Mouse (Mus musculus) lung, postnatal 36 days (tissue): ENCODE data around the gene Csmd2.

ENCODE experiments used
- DNase-seq: peaks from one replicate; pipeline ENCODE4 v3.0.0; 2022; ENCODE audit warnings: mixed read lengths

Gene Csmd2

GRCm38 (mm10) chr4:128368088-128368487, 380.4 kb downstream of the Csmd2 start:
- DNase-seq: no peak

- no peak for DNase-seq
Observed at GRCm38 (mm10) chr4:128371766-128372165, 384.1 kb downstream of the Csmd2 start.

- no peak for DNase-seq
Observed at GRCm38 (mm10) chr4:128373196-128373595, 385.5 kb downstream of the Csmd2 start.

- no peak for DNase-seq
Observed at GRCm38 (mm10) chr4:128374051-128374450, 386.4 kb downstream of the Csmd2 start.

DNA sequence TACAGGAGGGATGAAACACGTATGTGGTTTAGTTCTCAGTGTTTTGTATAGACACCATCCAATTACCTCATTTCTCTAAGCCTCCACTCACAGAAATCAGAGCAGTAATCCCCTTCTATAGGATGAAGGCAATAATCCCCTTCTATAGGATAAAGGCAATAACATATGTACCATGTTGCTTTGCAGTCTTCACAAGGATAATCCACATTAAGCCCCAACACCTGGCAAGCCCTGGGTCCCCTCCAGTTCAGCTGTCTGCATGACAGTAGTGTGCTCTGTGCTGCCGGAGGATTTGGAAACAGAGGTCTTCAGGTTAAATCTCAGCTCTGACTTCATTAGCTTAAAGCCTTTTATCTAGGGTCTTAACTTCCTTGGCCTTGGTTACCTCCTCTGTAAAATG, 391.3 kb downstream of the Csmd2 start:
- DNase-seq: no peak

GRCm38 (mm10) chr4:128381331-128381730, 393.7 kb downstream of the Csmd2 start:
- DNase-seq: no peak

DNA sequence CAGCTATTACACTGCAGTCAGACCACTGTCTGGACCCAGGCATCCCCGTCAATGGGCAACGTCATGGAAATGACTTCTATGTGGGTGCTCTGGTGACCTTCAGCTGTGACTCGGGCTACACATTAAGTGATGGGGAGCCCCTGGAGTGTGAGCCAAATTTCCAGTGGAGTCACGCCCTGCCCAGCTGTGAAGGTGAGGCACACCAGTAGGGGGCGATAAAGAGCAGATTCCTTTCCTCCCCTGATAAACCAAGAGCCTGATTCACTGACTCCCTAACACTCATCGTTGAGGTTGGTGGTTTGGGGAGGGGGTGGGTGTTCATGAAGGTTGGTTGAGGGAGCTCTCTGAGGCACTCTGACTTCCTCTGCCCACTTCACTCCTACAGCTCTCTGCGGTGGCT, 396.1 kb downstream of the Csmd2 start:
- DNase-seq: no peak

DNA sequence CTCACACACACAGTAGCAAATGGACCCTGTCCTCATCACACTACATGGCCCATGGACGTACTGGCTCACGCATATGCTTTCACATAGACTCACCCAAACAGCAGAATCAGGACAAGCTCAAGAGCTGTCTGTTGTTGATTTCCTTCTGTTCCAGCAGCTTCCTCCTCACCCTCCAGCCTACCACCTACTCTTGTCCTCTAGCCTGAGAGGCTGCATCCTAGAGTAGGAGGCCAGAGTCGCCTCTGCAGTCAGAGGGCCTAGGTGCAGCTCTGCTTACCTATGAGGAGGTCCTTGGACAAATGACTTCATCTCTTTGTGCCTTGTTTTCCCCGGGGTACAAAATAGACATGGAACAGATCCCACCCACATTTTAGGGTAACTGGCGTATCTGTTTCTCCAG, 403.8 kb downstream of the Csmd2 start:
- DNase-seq: no peak

- DNase-seq: no peak
Observed at GRCm38 (mm10) chr4:128392279-128392678, 404.6 kb downstream of the Csmd2 start.

GRCm38 (mm10) chr4:128393864-128394263, 406.2 kb downstream of the Csmd2 start:
- no peak for DNase-seq

DNA sequence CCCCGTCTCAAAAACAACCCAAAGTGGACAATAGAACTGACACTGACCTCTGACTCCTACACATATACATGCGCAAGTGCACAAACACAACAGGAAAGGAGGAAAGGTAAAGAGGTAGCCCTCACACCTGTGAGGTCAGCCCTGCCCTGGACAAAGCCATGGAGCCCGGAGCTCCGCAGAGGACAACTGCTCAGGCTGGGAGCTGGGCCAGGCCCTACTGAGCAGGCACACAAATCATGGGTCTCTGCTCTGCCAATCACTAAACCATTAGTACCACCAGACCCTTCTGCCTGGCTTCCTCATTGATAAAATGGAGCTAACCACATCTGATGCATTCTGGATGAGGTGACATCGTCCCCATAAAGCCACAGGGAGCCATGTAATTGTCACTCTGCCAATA, 409.0 kb downstream of the Csmd2 start:
- no peak for DNase-seq

- DNase-seq: peak; percentile 30
Observed at GRCm38 (mm10) chr4:128397804-128398203, 410.1 kb downstream of the Csmd2 start.

DNA sequence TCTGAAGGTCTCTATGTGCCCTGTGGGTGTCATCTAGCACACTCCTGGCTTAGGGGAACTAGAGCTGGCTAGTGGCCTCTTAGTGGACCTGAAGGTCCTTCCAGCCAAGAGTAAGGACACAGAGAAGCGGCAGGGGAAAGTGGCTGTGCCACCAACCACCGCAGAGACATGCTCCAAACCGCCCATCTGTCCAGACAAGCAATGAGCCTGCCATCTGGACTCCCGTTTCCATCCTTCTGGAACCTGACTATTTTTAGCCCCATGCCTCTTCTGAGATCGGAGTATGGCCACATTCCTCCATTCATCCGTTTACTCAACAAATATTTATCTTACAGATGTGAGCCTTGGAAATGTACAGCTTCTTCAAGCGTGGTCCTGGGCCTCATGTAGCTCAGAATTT, 411.3 kb downstream of the Csmd2 start:
- no peak for DNase-seq

DNA sequence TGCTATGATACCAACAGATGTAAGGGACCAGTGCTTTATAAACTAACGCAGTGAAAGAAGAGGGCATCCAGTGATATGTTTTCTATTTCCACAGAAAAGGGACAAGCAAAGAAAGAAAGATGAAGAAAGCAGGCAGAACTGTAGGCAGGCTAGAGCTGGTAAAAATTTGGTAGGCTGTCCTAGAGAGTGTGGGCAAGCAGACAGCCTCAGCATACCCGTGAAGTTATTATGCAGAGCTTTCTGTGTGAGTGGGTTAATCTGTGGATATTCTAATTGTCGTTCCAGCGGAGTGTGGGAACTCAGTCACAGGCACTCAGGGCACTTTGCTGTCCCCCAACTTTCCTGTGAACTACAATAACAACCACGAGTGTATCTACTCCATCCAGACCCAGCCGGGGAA, 412.4 kb downstream of the Csmd2 start:
- no peak for DNase-seq

DNA sequence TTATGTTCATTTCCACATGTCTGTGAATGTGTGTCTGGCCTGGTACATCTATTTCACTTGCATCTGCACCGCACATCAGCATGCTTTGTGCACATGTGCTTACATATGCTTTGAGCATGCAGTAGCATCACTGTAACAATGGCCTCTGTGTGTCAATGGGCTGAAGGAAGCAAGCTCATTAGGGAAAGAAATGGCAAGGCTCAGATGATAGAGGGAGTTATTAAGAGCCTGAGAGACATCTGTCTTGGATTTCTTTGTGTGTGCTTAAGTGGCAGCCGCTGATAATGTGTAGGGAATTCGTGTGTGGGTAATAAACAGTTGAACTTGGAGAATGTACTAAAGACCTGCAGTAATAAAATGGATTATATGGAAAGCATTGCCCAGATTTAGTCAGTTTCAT, 413.9 kb downstream of the Csmd2 start:
- no peak for DNase-seq

DNA sequence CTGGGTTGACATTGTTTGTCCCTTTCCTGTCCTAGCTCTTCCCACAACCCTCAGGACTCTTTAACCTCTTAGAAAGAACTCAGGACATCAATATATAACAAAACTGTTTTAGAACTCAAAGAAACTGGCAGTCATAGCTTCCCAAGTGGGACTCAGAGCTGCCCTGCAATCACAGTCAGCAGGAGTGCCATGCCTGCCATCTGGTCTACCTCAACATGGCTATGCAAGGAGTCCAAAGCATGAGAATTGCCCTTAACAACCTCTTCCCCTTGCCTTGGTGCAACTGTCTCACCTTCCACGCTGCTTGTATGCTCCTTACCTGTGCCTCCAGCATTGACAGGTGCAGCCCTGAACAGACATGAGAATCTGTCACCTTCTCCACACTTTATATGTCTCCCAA, 415.0 kb downstream of the Csmd2 start:
- no peak for DNase-seq

GRCm38 (mm10) chr4:128405576-128405975, 417.9 kb downstream of the Csmd2 start:
- DNase-seq: no peak

DNA sequence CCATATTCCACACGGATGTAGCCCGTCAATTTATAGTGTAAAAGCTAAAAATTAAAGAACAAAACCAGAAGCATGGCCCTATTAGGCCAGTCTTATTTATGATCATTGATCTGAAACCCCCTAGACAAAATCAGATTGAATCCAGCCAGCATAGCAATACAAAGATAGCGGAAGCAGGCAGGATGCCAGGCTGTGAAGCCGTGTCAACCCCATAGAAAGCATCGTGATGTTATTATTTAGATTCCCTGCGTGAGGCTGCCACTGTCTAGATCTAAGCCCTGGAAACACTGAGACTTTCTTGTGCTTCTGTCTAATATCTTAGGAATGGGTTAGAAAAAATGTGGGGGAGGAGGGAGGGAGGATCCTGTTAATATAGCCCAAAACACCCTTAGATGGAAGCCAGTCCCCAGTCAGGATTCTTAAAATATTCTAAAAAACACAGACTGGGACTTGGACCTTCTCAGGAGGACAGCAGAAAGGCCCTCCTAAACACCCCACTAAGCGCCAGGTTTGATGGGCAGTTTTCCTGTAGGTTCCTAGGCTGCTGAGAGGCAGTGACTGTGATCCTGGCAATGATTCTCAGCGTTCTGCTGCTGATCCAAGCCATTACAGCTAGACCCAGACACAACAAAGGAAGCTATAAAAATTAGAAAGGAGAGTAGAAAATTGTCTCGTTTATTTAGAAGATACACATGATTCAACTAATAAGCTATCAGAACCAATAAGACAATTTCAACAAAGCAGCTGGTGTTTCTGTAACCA, 419.6 kb downstream of the Csmd2 start:
- DNase-seq: no peak

DNA sequence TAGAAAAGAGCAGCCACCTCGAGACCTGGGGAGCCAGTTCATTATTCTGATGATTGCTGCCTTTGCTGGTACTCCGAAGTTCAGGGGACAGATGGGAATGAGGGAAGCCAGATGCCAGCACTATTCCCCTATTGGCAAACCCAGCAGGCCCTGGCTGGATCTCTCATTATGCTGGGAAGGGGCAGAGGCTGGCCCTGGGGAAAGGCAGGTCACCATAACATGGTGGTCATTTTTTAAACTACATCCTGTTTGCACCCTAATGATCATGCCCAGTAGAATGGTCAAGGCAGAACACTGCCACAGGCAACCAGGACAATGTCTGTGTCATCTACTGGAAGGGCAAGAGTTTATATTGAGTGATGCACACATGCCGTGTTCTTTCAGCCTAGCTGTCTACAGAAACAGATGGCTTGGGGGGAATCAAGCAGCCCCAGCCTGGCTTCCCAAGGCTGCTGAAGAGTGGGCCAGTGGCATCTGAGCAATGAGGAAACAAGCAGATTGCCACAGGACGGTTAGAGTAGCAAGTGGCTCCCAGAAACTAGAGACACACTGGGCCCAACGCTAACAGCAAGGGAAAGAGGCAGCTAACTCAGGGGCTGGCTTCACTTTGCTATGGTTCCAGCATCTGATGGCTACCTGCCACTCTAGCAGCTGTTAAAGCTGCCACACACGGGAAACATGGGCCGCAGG, 424.4 kb downstream of the Csmd2 start:
- DNase-seq: no peak

- no peak for DNase-seq
Observed at GRCm38 (mm10) chr4:128414741-128415140, 427.1 kb downstream of the Csmd2 start.

DNA sequence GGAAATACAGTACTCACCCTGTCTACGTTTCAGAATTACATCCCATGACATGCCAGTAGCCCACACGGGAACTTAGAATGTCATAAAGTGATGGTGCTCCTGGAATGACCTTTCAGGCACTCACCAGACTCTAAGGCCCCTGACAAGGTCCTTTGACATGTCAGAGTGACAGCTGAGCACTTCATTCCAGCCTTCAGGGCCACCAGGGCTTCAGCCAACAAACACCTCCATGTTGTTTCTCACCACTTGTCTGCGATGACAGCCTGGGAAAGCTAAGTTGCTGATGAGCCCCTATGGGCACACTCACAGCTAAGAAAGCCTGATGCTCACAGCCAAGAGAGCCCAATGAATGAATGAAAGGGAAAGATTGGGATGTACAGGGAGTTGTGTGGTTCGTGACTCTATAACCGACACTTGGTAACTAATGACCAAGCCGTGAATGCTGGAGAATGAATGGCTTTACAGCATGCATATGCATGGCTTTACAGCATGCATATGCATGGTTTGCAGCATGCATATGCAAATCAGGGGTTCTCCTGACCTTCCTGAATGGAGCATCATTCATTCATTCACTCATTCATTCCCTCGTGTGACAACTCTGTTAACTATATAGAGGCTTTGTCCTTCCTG, 432.4 kb downstream of the Csmd2 start:
- no peak for DNase-seq

- DNase-seq: peak; percentile 57
Observed at GRCm38 (mm10) chr4:128422486-128422885, 434.8 kb downstream of the Csmd2 start.

DNA sequence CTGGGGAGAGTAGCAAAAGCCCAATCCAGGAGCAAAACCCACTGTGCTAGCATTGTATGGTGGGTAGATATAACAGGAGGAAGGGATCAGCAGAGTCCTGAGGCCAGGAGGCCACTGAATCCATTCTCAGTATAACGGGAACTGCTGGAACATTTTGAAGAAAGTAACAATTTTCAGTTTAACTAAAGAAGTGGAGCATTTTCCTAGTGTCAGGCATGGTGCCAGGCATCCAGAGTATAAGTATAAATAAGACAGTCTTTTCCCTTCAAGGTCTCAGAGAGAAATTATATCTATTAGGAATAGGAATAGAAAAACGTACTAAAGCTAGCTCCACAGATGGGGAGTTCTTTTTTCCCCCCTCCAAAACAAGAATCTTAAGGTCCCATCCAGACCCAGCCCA, 437.7 kb downstream of the Csmd2 start:
- no peak for DNase-seq
